Comparison of ENCODE assay signal across 32 mouse cellular contexts in the genomic region with DNA sequence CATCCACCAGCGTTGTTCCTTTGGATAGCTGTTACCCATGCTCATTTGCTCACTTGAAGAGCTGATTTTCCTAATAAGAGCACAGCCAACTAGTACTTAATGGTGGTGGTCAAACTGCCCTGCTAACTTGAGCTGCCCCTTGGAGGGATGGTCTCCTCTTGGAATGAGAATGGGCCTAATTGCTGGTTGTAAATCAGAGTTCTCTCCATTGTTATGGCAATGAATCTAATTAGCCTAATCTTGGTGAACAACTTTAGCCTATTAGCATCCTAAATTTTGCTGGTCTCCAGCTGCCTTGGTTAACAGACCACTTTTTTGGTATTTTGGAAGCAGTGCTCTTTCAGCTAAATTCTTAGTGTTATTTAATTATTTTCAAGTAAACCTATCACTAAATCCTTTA. TPM values are rescaled to one million over a fixed set of nuclear protein-coding genes. Genes with fewer than 3 reads are reported as not detected.
A peak's percentile ranks its signal among the peaks of the same experiment; 100 is the strongest.
DNase-seq lines count a peak whose midpoint lies in the region; ATAC-seq and TF ChIP-seq lines count a peak whose summit lies in the region.
"Had no signal": no experiment of that assay in that cellular context is flagged by ENCODE, and none has a peak within 500 bp of the region (broad histone marks: within the 10 kb centered on the region; RNA-seq: fewer than 3 reads in every experiment).

No protein-coding gene starts in this region.

- H3K9ac ChIP-seq in forebrain, embryonic 11.5 days (ENCODE audit: low read length): no peak overlapping the region
- no peak overlapping the region for H3K9ac ChIP-seq in forebrain, postnatal 0 days
- H3K9ac ChIP-seq: embryonic facial prominence, embryonic 12.5 days; embryonic facial prominence, embryonic 15.5 days; forebrain, embryonic 12.5 days; heart, embryonic 12.5 days; heart, embryonic 15.5 days; hindbrain, embryonic 13.5 days; intestine, embryonic 15.5 days had no signal

- 32% methylated on average over 1 of the region's 1 CpGs for WGBS in forebrain, embryonic 11.5 days
- WGBS in forebrain, postnatal 0 days: 23% methylated on average over 1 of the region's 1 CpGs

- no peak overlapping the region for H3K4me2 ChIP-seq in forebrain, embryonic 11.5 days (ENCODE audit: low read depth, low read length, severe bottlenecking)
- H3K4me2 ChIP-seq in forebrain, postnatal 0 days (ENCODE audit: low read depth): no peak overlapping the region
- H3K4me2 ChIP-seq: embryonic facial prominence, embryonic 12.5 days; embryonic facial prominence, embryonic 15.5 days; forebrain, embryonic 12.5 days; heart, embryonic 12.5 days; heart, embryonic 15.5 days; hindbrain, embryonic 13.5 days; intestine, embryonic 15.5 days had no signal

- H3K27ac ChIP-seq in forebrain, embryonic 11.5 days (ENCODE audit: low read depth, low read length): no peak overlapping the region
- no peak overlapping the region for H3K27ac ChIP-seq in forebrain, postnatal 0 days (ENCODE audit: low read depth, low read length)
- H3K27ac ChIP-seq: embryonic facial prominence, embryonic 12.5 days; embryonic facial prominence, embryonic 15.5 days; forebrain, embryonic 12.5 days; heart, embryonic 15.5 days; hindbrain, embryonic 10.5 days; hindbrain, embryonic 13.5 days; intestine, embryonic 15.5 days had no signal

- DNase-seq in forebrain, embryonic 11.5 days (ENCODE audit: low spot score): no peak
- DNase-seq in forebrain, postnatal 0 days: no peak
- DNase-seq in R1 (ENCODE audit: low read depth, low spot score): peak; percentile 70
- peak; percentile 18 for DNase-seq in brain, embryonic 14.5 days (ENCODE audit: low read depth)
- DNase-seq in frontal cortex, postnatal 10 days (ENCODE audit: low spot score in 2 of 2): no peak
- DNase-seq: adrenal gland, adult 8-10 months; adrenal gland, postnatal 25 days; cerebellum, adult 11 months; cerebellum, adult 2 months; cerebellum, adult 9-11 months; cerebellum, postnatal 25 days; gastrocnemius, postnatal 25 days; heart, adult 18-20 months; heart, postnatal 10 days; heart, postnatal 36 days; kidney, adult 11 months; kidney, adult 9 months had no signal

- TF ChIP-seq POLR2A in brain, embryonic 14.5 days (IDR thresholded peaks at IDR 0.05; ENCODE audit: borderline replicate concordance, extremely low read depth, insufficient read depth, insufficient read length, poor library complexity, severe bottlenecking): no peak

- no peaks in the 10 kb centered on the region for H3K36me3 ChIP-seq in forebrain, embryonic 11.5 days (ENCODE audit: control insufficient read depth, insufficient read depth, low read length)
- H3K36me3 ChIP-seq in forebrain, postnatal 0 days (ENCODE audit: insufficient read depth): no peaks in the 10 kb centered on the region
- H3K36me3 ChIP-seq: embryonic facial prominence, embryonic 12.5 days; embryonic facial prominence, embryonic 15.5 days; forebrain, embryonic 12.5 days; heart, embryonic 12.5 days; heart, embryonic 15.5 days; hindbrain, embryonic 10.5 days; hindbrain, embryonic 13.5 days; intestine, embryonic 15.5 days had no signal

- 0 out of 2 replicates have a peak, but pooled peaks have one; percentile 24 for ATAC-seq in forebrain, embryonic 11.5 days (replicated peaks; ENCODE audit: low FRiP score)
- no peak for ATAC-seq in forebrain, postnatal 0 days
- ATAC-seq in cerebellum, adult (ENCODE audit: insufficient number of reproducible peaks, low FRiP score, low TSS enrichment): no peak
- ATAC-seq: activated CD4-positive, CD25-positive, alpha-beta regulatory T cell, adult 4 months; hindbrain, embryonic 16.5 days; intestine, embryonic 15.5 days had no signal

- no peaks in the 10 kb centered on the region for H3K27me3 ChIP-seq in forebrain, embryonic 11.5 days (ENCODE audit: control insufficient read depth, insufficient read depth, low read length)
- H3K27me3 ChIP-seq in forebrain, postnatal 0 days (ENCODE audit: insufficient read depth, low read length): no peaks in the 10 kb centered on the region
- H3K27me3 ChIP-seq: embryonic facial prominence, embryonic 12.5 days; embryonic facial prominence, embryonic 15.5 days; forebrain, embryonic 12.5 days; heart, embryonic 12.5 days; heart, embryonic 15.5 days; hindbrain, embryonic 13.5 days; intestine, embryonic 15.5 days had no signal

- no peak for TF ChIP-seq CTCF in forebrain, postnatal 0 days (IDR thresholded peaks at IDR 0.05; ENCODE audit: low read depth)
- TF ChIP-seq CTCF in brain, embryonic 14.5 days (IDR thresholded peaks at IDR 0.05; ENCODE audit: borderline replicate concordance, extremely low read depth, insufficient read depth, insufficient read length): no peak

- no peak overlapping the region for H3K4me3 ChIP-seq in forebrain, embryonic 11.5 days (ENCODE audit: low read depth, low read length)
- no peak overlapping the region for H3K4me3 ChIP-seq in forebrain, postnatal 0 days (ENCODE audit: low read depth, low read length)
- H3K4me3 ChIP-seq: embryonic facial prominence, embryonic 12.5 days; embryonic facial prominence, embryonic 15.5 days; forebrain, embryonic 12.5 days; heart, embryonic 12.5 days; heart, embryonic 15.5 days; hindbrain, embryonic 10.5 days; hindbrain, embryonic 13.5 days; intestine, embryonic 15.5 days had no signal

- no peaks in the 10 kb centered on the region for H3K4me1 ChIP-seq in forebrain, embryonic 11.5 days (replicated peaks; ENCODE audit: control insufficient read depth, insufficient read depth, low read length)
- no peaks in the 10 kb centered on the region for H3K4me1 ChIP-seq in forebrain, postnatal 0 days (ENCODE audit: insufficient read depth)
- H3K4me1 ChIP-seq: embryonic facial prominence, embryonic 12.5 days; embryonic facial prominence, embryonic 15.5 days; forebrain, embryonic 12.5 days; heart, embryonic 12.5 days; heart, embryonic 15.5 days; hindbrain, embryonic 10.5 days; hindbrain, embryonic 13.5 days; intestine, embryonic 15.5 days had no signal

- no peaks in the 10 kb centered on the region for H3K9me3 ChIP-seq in forebrain, embryonic 11.5 days (ENCODE audit: control insufficient read depth, low read length)
- no peaks in the 10 kb centered on the region for H3K9me3 ChIP-seq in forebrain, postnatal 0 days (ENCODE audit: low read length)
- H3K9me3 ChIP-seq: embryonic facial prominence, embryonic 12.5 days; embryonic facial prominence, embryonic 15.5 days; forebrain, embryonic 12.5 days; heart, embryonic 12.5 days; heart, embryonic 15.5 days; hindbrain, embryonic 10.5 days; hindbrain, embryonic 13.5 days; intestine, embryonic 15.5 days had no signal

RNA-seq across cellular contexts. Expression of a gene that starts 13.4 kb away (rescaled TPM):
- polyA plus RNA-seq in forebrain, embryonic 11.5 days (2014; fragmentation: Nextera tagmentation; extraction: Ambion mirVana): not detected in 2 replicates
- not detected in 2 replicates for total RNA-seq in forebrain, postnatal 0 days (2014; rRNA removed)
- polyA plus RNA-seq in forebrain, postnatal 0 days (2015; fragmentation: Nextera tagmentation; extraction: Ambion mirVana): not detected in 2 replicates
- polyA plus RNA-seq in brain, embryonic 14.5 days (2012; rRNA removed): not detected in 2 replicates
- total RNA-seq: adrenal gland, adult 8-10 months; adrenal gland, postnatal 25 days; common myeloid progenitor, adult 5-6 weeks; gastrocnemius, adult 8-10 months; gastrocnemius, postnatal 25 days; heart, adult 18-20 months; heart, postnatal 10 days; heart, postnatal 36 days; MEL had no signal
- polyA plus RNA-seq: activated CD4-positive, CD25-positive, alpha-beta regulatory T cell, adult 4 months; cerebellum, adult 2 months; embryonic facial prominence, embryonic 12.5 days; embryonic facial prominence, embryonic 15.5 days; forebrain, embryonic 12.5 days; gonadal fat pad, adult 2 months; heart, embryonic 12.5 days; heart, embryonic 15.5 days; hindbrain, embryonic 10.5 days; hindbrain, embryonic 13.5 days; hindbrain, embryonic 16.5 days had no signal

Comparison
In these comparisons a context has a peak if more than half of its experiments do, and no peak if none do; other contexts are left out.
1. DNase-seq: peak in R1 (single experiment) and brain, embryonic 14.5 days (single experiment); none in forebrain, embryonic 11.5 days (single experiment), forebrain, postnatal 0 days (single experiment) and frontal cortex, postnatal 10 days (0 of 2).